Mouse (Mus musculus) large intestine, adult 2 months (tissue): ENCODE data around the gene Smg6. TPM values are rescaled to one million over a fixed set of nuclear protein-coding genes. Genes with fewer than 3 reads are reported as not detected.

Experiments used
- DNase-seq: peaks from one replicate; pipeline ENCODE4 v3.0.0-alpha.2; 2012; ENCODE audit warnings: low read depth, low spot score
- WGBS: fragments of 180-500 bp; shearing (Covaris S2); methylation state at CpG from one replicate; pipeline ENCODE4 v1.1.7; 2018; 5-methylcytosine and 5-hydroxymethylcytosine counted together
- polyA plus RNA-seq: library from polyadenylated mRNA; depleted of rRNA; stranded (reverse); fragments of >200 nt; gene quantifications from 2 replicates; pipeline ENCODE4 v1.2.3, GENCODE M21; 2012

Smg6 gene
- polyA plus RNA-seq, 1 experiment: 13.5 TPM

DNA sequence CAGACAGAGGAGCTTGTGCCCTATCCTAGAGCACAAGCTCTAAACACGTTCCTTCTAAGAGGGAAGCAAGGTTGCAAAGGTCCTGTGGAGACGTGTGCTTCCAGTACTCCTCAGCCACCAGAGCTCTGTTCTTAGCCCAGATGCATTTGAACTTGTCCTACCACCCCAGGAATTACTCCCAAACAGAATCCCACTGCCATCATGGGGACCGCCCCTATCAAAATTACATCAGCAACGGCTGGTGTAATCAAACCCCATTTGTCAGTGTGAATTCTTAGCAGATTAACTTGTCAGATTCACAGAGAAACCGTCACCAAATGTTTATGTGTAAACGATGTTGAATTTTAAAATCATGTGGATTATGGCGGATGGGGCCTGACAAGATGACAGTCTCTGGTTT is 235.3 kb downstream of the Smg6 start:
- 74% methylated on average over 7 of the region's 7 CpGs for WGBS
- DNase-seq: no peak

DNA sequence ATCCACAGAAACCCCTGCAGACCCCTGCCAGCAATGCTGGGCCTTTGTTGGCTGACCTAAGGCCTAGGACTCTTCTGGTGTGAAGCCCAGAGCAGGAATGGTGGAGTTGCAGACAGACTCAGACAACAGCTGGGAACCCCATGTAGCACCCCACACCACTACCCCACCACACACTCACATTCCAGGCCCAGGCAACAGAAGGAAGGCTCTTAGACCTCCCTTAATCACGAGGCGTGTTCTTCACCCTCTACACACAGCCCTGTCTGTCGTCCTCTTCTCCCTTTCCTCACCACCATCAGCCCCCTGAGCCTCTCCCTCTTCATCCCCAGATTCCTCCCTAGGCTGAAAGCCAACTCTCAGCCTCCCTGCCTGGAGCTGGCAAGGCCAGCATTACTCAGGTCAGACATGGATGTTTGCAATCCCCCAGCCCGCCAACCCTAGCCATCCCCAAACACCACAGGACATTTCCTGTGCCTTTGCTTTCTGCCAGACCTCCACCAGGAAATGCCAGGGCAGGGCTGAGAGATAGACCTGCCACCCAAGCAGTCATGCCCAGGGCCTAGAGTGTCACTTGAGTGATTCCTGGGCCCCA is 235.9 kb downstream of the Smg6 start:
- WGBS: 70% methylated on average over 4 of the region's 4 CpGs
- no peak for DNase-seq

DNA sequence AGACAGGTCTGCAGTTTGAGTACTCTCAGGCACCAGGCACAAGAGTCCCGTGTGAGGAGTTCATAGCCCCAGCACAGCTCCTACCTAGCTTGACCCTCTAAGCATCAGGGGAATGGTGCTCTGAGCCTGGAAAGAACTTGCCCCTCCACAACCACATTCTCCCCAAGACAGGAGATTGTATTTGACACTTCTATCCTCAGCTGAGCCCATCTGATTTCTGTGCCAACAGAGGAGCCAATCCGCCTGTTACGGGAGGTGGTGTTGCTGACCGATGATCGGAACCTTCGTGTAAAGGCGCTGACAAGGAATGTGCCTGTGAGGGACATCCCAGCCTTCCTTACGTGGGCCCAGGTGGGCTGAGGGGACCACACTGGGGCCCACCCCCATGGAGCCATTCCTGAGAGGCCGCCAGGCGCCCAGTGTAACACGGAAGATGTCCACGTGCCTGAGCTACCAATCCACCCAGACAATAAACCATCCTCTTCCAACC is 237.0 kb downstream of the Smg6 start:
- no peak for DNase-seq
- 75% methylated on average over 12 of the region's 12 CpGs for WGBS

DNA sequence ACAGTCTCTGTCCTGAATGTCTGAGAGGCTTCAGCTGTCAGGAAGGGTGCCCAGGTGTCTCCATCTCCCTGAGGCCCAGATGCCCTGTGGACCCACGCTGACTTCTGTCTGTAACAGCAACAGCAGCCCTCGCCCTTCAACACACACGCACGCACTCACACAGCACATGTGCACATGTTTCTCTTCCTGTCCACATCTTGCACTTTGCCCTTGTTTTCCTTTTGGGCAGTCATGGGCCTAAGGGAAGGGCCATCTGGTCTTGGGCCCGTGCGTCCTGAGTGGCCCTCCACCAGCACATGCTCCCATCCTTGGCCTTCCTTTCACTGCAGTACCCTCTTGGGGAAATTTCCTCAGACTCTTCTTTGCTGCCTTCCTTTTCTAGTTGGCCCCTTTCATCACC is 237.8 kb downstream of the Smg6 start:
- 63% methylated on average over 6 of the region's 6 CpGs for WGBS
- no peak for DNase-seq

DNA sequence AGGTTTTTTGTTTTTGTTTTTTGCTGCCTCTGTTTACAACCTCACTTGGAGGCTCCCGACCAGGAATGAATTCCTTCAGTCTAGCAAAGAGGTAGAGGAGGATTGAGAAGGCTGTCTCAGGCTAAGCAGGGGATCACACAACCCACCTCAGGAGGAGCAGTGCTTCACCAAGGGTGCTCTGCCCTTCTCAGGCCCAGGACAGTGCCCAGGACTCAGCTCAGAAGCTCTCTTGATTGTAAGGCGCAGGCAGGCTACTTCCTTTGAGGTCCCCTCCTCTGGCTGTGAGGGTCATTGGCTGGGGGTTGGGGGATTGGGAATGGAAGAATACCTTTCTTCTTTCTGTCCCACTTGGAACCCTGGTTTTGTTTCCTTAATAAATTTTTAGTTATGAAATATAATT is 238.4 kb downstream of the Smg6 start:
- WGBS: 68% methylated on average over 2 of the region's 2 CpGs
- no peak for DNase-seq

DNA sequence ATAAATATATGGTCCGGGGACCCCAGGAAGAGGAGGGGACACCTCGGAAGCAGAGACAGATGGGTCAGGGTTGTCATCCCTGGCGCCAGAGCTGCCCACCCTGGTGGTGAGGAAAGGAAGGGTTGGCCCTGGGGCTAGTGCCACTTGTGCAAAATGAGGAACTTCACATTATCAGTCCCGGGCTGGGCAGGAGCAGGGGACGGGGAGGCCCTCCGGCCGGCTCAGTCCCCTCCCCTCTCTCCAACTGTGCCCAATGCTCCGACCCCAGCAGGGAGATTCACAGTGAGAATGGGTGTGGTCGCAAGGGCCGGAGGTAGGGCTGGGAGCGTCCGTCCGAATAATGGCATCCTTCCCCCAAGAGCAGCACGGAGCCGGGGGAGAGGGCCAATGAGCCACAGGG is 239.1 kb downstream of the Smg6 start:
- no peak for DNase-seq
- WGBS: 43% methylated on average over 15 of the region's 15 CpGs

DNA sequence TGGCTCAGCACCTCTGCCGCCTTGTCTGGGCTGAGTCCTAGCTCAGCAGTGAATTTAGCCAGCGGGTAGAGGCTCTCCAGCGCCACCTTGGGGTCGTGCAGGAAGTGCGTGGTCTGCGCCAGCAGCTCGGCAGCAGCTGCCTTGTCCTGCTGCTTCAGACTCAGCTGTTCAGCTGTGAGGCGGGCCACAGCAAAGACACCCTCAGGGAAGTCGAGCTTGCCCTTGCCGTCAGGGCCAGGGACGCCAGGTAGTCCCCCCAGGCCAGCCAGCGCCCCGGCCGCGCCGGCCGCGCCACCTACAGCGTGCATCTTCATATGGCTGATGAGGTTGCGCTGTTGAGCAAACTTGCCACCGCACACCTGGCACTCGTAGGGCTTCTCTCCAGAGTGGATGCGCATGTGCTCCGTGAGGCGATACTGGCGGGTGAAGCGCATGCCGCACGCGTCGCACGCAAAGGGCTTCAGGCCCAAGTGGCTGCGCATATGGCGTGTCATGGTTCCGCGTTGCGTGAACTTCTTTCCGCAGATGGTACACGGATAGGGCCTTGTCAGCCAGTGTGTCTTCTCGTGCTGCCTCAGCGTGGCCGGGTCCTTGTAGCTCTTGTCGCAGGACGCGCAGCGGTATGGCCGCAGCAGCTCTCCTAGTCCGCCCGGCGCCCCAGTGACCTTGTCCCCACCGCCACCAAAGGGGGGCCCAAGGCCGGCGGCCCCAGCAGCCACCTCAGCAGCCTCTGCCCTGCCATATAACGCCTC is 240.0 kb downstream of the Smg6 start:
- no peak for DNase-seq
- WGBS: 13% methylated on average over 54 of the region's 54 CpGs

DNA sequence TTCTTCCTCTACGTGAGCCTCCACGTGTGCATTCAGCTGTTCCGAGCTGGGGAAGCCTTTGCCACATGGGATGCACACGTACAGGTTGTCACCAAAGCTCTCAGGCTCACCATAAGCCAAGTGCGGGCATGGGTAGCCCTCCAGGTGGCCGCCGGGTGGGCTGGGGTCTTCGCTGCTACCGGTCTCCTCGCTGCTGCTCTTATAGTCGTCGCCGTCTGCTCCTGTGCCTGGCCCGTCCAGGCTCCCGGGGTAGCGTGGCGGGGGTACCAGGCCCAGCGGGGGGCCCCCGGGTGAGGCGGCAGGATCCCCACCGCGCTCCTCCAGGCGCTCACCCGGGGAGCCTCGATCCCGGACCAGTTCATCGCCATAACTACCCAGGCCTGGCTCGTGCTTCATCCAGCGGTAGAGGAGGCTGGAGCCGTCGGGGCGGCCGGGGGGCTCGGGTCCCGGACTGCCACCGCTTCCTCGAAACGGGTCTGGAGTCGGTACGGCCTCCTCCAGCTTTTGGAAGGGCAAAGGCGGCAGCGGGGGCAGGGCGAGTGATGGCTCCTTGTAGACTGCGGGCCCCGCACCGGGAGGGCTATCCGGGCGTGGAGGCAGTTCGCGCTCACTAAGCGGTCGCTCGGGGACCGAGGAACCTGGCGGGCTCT is 240.7 kb downstream of the Smg6 start:
- 12% methylated on average over 55 of the region's 55 CpGs for WGBS

DNA sequence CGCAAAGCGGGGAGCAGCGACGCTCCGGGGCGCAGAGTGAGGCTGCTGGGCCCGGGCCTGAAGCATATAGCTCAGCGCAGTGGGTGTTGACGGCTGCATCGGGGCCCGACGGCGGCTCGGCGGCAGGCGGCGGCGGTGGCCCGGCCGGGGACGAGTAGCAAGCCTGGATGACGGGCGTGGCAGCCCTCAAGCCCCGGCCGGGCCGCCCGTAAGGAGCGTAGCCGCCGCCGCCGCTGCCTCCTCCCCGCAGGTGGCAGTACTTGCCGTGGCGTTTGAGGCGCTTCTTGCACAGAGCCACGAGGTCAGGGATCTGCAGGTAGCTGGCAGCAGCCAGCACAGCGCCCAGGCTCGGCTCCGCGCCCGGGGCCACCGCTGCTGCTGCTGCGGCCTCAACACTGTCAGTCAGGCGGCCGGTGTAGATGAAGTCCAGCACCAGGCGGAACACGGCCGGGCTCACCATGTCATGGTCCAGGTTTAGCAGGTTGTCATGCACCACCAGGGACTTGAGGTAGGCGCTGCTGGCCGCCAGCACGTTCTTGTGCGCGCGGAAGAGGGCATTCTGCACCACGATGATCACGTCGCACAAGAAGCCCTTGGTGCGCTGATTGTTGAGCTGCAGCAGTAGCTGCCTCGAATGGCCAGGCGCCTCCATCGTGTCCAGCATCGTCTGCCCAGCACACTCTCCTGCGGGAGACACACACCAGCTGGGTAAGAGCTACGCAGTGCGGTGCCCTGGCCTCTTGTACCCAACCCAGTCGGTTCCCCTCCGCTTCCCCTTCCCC is 241.4 kb downstream of the Smg6 start:
- DNase-seq: no peak
- WGBS: 9% methylated on average over 68 of the region's 68 CpGs

More for the DNA sequence above, 240.7 kb downstream of the Smg6 start:
- no peak for DNase-seq

DNA sequence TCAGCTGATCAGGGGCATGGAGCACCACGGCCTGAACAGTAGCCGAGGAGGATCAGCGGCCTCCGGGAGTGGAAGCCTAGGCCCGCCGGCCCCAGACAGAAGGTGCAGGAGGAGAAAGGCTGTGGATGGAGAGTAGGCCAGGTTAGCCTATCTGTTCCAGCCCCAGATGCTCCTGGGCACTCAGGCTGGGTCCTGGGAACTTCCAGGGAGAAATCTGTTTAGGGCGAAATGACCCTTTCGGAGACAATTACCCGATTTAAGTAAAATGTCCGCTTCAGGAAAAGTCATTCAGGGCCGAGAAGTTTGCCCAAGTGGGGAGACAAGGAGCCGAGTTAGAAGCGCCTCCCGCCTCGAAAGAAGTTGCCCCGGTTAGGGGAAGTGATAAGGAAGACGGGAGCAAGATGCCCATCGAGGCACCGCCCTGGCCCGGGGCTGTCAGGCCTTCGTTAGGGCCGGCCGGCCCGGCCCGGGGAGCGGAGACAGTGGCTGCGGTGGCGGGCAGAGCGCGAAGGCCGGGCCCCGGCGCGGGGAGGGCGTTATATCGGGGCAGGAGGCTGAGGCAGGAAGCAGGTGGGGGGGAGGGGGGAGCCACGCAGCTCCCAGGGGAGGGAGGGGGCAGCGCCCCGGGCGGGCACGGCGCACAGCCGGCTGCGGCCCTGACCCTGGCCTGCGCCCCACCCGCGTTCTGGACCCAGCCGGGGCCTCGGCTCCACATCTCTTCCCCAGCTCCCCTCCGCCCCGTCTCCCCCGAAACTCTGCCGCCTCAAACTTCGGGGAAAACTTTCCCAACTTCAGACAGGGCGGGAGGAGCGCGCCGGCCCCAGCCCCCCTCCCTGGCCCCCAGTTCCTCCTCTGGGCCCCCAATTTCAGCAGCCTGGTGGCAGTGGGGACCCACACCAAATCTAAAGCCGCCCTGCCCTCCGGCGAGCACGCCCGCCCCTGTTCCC is 242.3 kb downstream of the Smg6 start:
- 11% methylated on average over 52 of the region's 63 CpGs for WGBS
- DNase-seq: no peak

DNA sequence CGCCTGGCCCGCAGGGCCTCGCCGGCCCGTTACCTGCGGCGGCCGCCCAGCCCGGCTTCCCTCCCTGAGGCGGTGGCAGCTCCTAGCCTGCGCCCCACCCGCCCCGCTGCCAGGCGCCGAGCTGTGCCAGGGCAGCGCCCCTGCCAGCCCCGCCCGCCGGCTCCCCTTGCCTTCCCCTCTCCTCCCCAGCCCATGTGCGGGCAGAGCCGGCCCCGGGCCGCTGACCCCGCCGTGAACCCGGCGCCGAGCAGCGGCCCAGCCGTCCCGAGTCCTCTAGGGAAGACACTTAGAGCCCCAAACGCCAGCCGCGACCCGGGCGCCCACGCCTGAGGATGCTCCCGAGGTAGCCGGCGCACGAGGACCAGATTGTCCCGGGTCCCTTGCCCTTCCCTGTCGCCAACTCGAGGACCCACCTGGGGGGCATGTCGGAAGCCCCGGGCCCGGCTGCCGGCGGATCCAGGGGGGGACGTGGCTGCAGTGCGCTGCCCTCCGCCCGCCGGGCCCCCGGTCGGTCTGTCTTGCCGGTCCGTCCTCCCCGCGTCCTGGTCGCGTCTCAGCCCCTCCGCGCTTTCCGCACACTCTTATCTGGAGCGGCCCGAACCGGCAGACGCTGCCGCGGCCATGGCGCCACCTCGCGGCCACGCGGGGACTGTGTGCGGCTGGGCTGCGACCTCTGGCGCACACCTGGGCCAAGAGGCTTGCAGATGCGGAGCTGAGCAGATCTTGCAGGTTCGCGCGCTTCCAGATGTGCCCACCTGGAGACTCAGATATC is 243.2 kb downstream of the Smg6 start:
- WGBS: under 1% methylated on average over 81 of the region's 83 CpGs

DNA sequence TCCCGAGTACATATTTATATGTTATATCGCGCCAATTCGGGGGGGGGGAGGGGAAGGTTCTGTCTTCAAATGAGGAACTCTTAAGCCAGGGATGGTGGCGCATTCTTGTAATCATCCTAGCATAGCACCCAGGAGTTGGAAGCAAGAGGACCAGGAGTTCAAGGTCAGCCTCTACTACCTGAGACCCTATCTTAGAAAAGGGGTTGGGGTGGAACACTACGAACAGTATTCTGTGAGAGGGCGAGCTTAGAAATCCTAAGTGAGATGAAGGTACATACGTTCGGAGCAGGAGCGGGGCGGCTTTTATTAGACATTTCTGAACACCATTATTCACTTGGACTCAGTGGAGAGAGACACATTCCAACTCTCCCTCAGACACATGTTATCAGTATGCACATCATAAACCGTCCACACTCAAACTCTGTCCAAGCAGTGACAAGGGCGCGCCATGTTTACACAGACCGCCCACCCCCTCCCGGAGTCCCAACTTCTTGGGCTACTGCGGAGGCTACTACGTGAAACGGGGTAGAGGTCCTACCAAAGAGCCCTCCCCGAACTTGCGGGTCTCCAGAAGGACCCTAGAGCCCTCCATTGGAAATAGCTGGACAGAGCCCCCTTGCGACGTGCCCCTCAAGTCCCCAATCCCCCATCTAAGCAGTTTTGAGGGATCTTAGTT is 243.9 kb downstream of the Smg6 start, which contains the start of gene Hic1:
TSS of gene Hic1 (minus strand) at position 115 of the 676 bp plus-strand sequence.
- WGBS: 4% methylated on average over 23 of the region's 23 CpGs
- no peak for DNase-seq

More for the DNA sequence above, 243.2 kb downstream of the Smg6 start:
- DNase-seq: no peak

DNA sequence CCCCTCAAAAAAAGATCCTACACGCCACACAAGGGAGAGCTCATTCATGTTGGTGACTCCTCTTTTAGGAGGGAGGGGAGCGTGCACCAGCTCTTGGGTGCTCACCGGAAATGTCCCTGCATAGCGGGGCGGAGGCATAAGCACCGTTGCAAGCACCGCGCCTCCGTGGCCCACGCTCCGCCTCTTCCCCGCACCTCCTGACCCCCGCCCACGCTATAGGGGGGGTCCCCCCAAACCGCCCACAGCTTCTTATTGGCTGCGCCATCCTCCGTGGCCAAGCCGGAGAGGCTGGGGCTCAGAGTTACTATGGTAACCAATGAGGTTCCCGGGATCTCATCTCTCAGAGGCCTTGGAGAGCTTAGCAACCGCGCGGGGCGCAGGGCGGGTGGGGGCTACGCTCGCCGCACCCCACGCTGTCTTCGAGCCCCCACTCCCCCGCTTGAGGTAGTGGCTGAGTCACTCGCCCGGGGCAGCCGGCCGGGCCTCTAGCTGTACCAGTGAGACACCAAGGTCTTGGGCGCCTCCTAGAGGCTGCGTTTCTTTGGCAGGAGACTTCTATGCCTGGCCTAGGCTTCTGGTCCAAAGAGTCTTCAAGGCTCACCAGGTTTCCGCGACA is 244.6 kb downstream of the Smg6 start:
- 1% methylated on average over 38 of the region's 38 CpGs for WGBS
- DNase-seq: peak; percentile 90

DNA sequence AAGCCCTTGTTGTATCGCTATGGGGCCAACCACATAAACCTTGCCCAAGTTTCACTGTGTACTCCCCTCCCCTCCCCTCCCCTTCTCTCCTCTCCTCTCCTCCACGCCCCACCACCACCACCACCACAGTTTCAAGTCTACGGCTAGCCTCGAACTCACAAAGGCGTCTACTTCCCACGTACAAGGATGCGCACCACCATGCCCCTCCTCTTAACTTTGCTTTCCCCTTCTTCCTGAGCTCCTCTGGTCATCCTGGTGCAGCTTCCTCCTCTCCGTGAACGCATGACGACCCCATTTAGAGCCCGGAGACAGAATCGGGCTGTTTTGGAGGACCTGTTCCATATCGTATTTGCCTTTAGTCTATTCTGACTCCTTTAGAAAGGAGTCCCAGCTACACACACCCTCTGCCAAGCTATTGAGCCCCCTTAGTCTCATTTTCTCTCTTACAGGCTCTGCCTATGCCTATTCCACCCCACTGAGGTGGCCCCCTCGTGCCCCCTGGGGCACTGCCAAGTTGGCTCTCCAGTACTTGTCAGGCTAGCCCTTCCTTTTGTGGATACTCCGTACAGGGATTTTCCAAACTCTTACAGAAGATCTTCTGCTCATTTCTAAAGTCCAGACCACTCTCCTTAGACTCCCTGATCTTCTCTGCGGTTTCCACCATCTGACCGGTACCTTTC is 245.7 kb downstream of the Smg6 start:
- no peak for DNase-seq

DNA sequence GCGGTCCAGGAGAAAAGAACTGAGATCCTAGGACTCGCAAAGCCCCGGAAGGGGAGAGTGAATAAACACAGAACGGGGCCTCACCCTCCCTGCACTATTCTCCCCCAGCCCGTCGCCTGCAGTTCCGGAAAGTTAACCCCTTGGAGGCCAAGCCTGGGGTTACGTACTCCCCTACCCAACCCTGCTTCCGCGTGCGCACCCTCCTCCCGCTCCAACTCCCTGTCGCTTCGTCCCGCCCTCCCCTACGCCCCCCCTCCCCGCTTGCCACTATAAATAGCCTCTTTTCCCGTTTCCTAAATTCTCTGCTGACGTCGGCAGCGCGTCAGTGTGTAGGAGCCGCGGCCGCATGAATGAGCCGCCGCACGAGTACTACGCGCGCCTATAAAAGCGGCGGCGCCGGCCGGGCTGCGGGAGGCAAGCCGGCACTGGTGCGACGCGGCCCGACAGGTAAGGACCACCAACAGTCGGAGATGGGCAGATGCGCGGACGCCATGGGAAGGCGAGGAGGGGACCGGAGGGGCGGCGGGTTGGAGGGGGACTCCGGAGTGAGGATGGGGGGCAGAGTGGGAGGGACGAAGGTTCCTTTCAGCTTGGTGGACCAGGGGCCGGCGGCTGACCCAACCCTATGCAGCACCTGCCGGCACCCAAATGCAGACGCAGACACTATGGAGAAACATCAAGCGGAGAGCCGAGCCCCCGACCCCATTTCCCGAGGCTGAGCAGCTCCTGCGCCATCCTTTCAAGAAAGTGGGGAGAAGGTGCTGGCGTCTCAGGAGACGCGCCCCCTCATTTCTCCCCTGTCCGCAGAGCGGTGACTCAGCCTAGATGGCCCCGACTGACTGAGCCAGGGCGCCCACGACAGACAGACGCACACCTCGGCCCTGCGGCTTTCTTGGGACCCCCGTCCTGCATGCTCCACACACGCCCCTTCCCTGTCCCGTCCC is 246.8 kb downstream of the Smg6 start:
- WGBS: under 1% methylated on average over 75 of the region's 75 CpGs
- no peak for DNase-seq

More for the DNA sequence above, 245.7 kb downstream of the Smg6 start:
- 26% methylated on average over 17 of the region's 17 CpGs for WGBS
